Mouse (Mus musculus) lung, postnatal 0 days (tissue): ENCODE results near the gene Sfi1. TPM values are rescaled to one million over a fixed set of nuclear protein-coding genes. Genes with fewer than 3 reads are reported as not detected.

Experiments used
- ATAC-seq: fragments of 200-750 bp; cut with Nextera tagmentation; 2 replicates; pipeline ENCODE4 v1.8.0; 2017; ENCODE audit warnings: moderate library complexity
- DNase-seq: peaks from one replicate; pipeline ENCODE4 v3.0.0-alpha.2; 2016; ENCODE audit warnings: low spot score
- H3K27ac ChIP-seq: fragments of 300-500 bp; sonication (generic); 2 replicates; pipeline ENCODE4 v1.5.1; 2014; ENCODE audit warnings: antibody characterized with exemption, mild to moderate bottlenecking, low read length, mixed read lengths
- H3K27me3 ChIP-seq: fragments of 300-500 bp; sonication (generic); replicated peaks from 2 replicates; pipeline ENCODE4 v1.6.1; 2014; ENCODE audit warnings: low read length, mixed read lengths; ENCODE audit not compliant: insufficient read depth
- H3K36me3 ChIP-seq: fragments of 300-500 bp; sonication (generic); 2 replicates; pipeline ENCODE4 v1.6.1; 2014; ENCODE audit warnings: low read length, mixed read lengths; ENCODE audit not compliant: insufficient read depth
- H3K4me1 ChIP-seq: fragments of 300-500 bp; sonication (generic); 2 replicates; pipeline ENCODE4 v1.6.1; 2014; ENCODE audit warnings: antibody characterized with exemption, low read depth, low read length, mixed read lengths; ENCODE audit not compliant: insufficient read depth
- H3K4me2 ChIP-seq: fragments of 300-500 bp; sonication (generic); replicated peaks from 2 replicates; pipeline ENCODE4 v1.6.1; 2014; ENCODE audit warnings: low read depth, mild to moderate bottlenecking, low read length, moderate library complexity, mixed read lengths
- H3K4me3 ChIP-seq: fragments of 300-500 bp; sonication (generic); 2 replicates; pipeline ENCODE4 v1.5.1; 2014; ENCODE audit warnings: low read depth, low read length
- H3K9ac ChIP-seq: fragments of 300-500 bp; sonication (generic); replicated peaks from 2 replicates; pipeline ENCODE4 v1.6.1; 2014; ENCODE audit warnings: low read depth, mild to moderate bottlenecking
- H3K9me3 ChIP-seq: fragments of 300-500 bp; sonication (generic); 2 replicates; pipeline ENCODE4 v1.6.1; 2016; ENCODE audit warnings: low read length, mixed read lengths
- CTCF ChIP-seq: IDR thresholded peaks from 2 replicates; pipeline ENCODE4 v1.5.1; 2016; ENCODE audit warnings: antibody characterized with exemption, mild to moderate bottlenecking
- EP300 ChIP-seq: IDR thresholded peaks from 2 replicates; pipeline ENCODE4 v1.6.1; 2016; ENCODE audit warnings: antibody characterized with exemption, mild to moderate bottlenecking, control low read depth
- WGBS: fragments of 180-500 bp; shearing (Covaris S2); extraction: QIAGEN DNeasy Blood & Tissue Kit; methylation state at CpG from one replicate; pipeline ENCODE4 v1.1.7; 2014; 5-methylcytosine and 5-hydroxymethylcytosine counted together
- polyA plus RNA-seq: library from polyadenylated mRNA; unstranded; fragments of >200 nt; fragmentation: Nextera tagmentation; extraction: Ambion mirVana; gene quantifications from 2 replicates; pipeline ENCODE4 v1.2.1, GENCODE M21; 2015

The Sfi1 gene
- polyA plus RNA-seq, result 7.9 and 8.3 TPM in 2 replicates

- TF ChIP-seq CTCF (no peak), EP300 (no peak)
- Histone ChIP-seq H3K9me3 (no peaks in the 10 kb centered on the region), H3K4me2 (no peak within 1 kb of the TSS), H3K36me3 (no peaks in the 10 kb centered on the region), H3K4me3 (no peak within 1 kb of the TSS), H3K9ac (no peak within 1 kb of the TSS), H3K27me3 (no peaks in the 10 kb centered on the region), H3K27ac (no peak within 1 kb of the TSS), H3K4me1 (no peaks in the 10 kb centered on the region)
- 86% methylated on average over 25 of the region's 25 CpGs for WGBS
- DNase-seq, result no peak
- no peak for ATAC-seq
Measured at GRCm38 (mm10) chr11:3193363-3193762, at the start of gene Sfi1. Gene Sfi1 (minus strand): TSS chr11:3193463.

- H3K4me2 ChIP-seq, result no peak overlapping the region
- peaks cover 44% of the 10 kb centered on the region for H3K36me3 ChIP-seq
- no peaks in the 10 kb centered on the region for H3K4me1 ChIP-seq
- H3K9ac ChIP-seq, result no peak overlapping the region
- H3K4me3 ChIP-seq, result no peak overlapping the region
- no peak overlapping the region for H3K27ac ChIP-seq
- no peak for TF ChIP-seq EP300
- no peak for TF ChIP-seq CTCF
- H3K27me3 ChIP-seq, result no peaks in the 10 kb centered on the region
- ATAC-seq (no peak), DNase-seq (no peak)
- peaks cover 3% of the 10 kb centered on the region; the same call in 1 of the 2 replicates for H3K9me3 ChIP-seq
- 91% methylated on average over 7 of the region's 7 CpGs for WGBS
Measured at GRCm38 (mm10) chr11:3242395-3242794, 49.1 kb upstream of the Sfi1 start.

GRCm38 (mm10) chr11:3235277-3235676 is 42.0 kb upstream of the Sfi1 start:
- DNase-seq (no peak), ATAC-seq (no peak)
- Histone ChIP-seq H3K4me2 (no peak overlapping the region), H3K4me3 (no peak overlapping the region), H3K27ac (no peak overlapping the region), H3K9ac (no peak overlapping the region), H3K4me1 (no peaks in the 10 kb centered on the region), H3K9me3 (no peaks in the 10 kb centered on the region), H3K36me3 (peaks cover 17% of the 10 kb centered on the region), H3K27me3 (no peaks in the 10 kb centered on the region)
- 67% methylated on average over 5 of the region's 5 CpGs for WGBS
- TF ChIP-seq EP300, result no peak
- no peak for TF ChIP-seq CTCF

GRCm38 (mm10) chr11:3233704-3234103 is 40.4 kb upstream of the Sfi1 start:
- WGBS, result 91% methylated on average over 4 of the region's 4 CpGs
- no peak for ATAC-seq
- H3K27me3 ChIP-seq, result no peaks in the 10 kb centered on the region

GRCm38 (mm10) chr11:3232248-3232647 is 39.0 kb upstream of the Sfi1 start:
- H3K27ac ChIP-seq, result no peak overlapping the region
- H3K27me3 ChIP-seq, result no peaks in the 10 kb centered on the region
- no peak overlapping the region for H3K4me2 ChIP-seq
- no peak for TF ChIP-seq CTCF
- TF ChIP-seq EP300, result no peak
- ATAC-seq (no peak), DNase-seq (no peak)
- no peaks in the 10 kb centered on the region for H3K9me3 ChIP-seq
- no peaks in the 10 kb centered on the region for H3K4me1 ChIP-seq
- H3K9ac ChIP-seq, result no peak overlapping the region
- no peak overlapping the region for H3K4me3 ChIP-seq
- H3K36me3 ChIP-seq, result peaks cover 22% of the 10 kb centered on the region; the same call in 1 of the 2 replicates
- 81% methylated on average over 3 of the region's 3 CpGs for WGBS

More at GRCm38 (mm10) chr11:3233704-3234103, 40.4 kb upstream of the Sfi1 start:
- DNase-seq, result no peak
- no peak for TF ChIP-seq EP300
- TF ChIP-seq CTCF, result no peak
- no peaks in the 10 kb centered on the region for H3K9me3 ChIP-seq
- no peak overlapping the region for H3K27ac ChIP-seq
- H3K4me3 ChIP-seq, result no peak overlapping the region
- no peaks in the 10 kb centered on the region for H3K4me1 ChIP-seq
- no peak overlapping the region for H3K9ac ChIP-seq
- H3K4me2 ChIP-seq, result no peak overlapping the region
- peaks cover 17% of the 10 kb centered on the region for H3K36me3 ChIP-seq

GRCm38 (mm10) chr11:3227113-3227512 is 33.9 kb upstream of the Sfi1 start:
- ATAC-seq, result no peak
- Histone ChIP-seq H3K27me3 (no peaks in the 10 kb centered on the region), H3K36me3 (peaks cover 36% of the 10 kb centered on the region; the same call in 1 of the 2 replicates), H3K9ac (no peak overlapping the region), H3K4me1 (no peaks in the 10 kb centered on the region), H3K9me3 (no peaks in the 10 kb centered on the region), H3K4me3 (no peak overlapping the region), H3K4me2 (no peak overlapping the region), H3K27ac (no peak overlapping the region)
- no peak for DNase-seq
- no peak for TF ChIP-seq EP300
- TF ChIP-seq CTCF, result no peak
- 88% methylated on average over 3 of the region's 3 CpGs for WGBS

GRCm38 (mm10) chr11:3223105-3223504 is 29.8 kb upstream of the Sfi1 start:
- no peak for DNase-seq
- no peak for ATAC-seq
- no peak overlapping the region for H3K27ac ChIP-seq
- no peaks in the 10 kb centered on the region for H3K27me3 ChIP-seq
- TF ChIP-seq CTCF, result peak; percentile 42
- no peak for TF ChIP-seq EP300
- 44% methylated on average over 5 of the region's 5 CpGs for WGBS
- no peak overlapping the region for H3K4me2 ChIP-seq
- H3K4me1 ChIP-seq, result no peaks in the 10 kb centered on the region
- peaks cover 40% of the 10 kb centered on the region for H3K36me3 ChIP-seq
- H3K9ac ChIP-seq, result no peak overlapping the region
- H3K9me3 ChIP-seq, result no peaks in the 10 kb centered on the region
- H3K4me3 ChIP-seq, result no peak overlapping the region
